Mouse (Mus musculus): ENCODE data around the gene Eif2s2. TPM values are rescaled to one million over a fixed set of nuclear protein-coding genes. Genes with fewer than 3 reads are reported as not detected.
A peak's percentile ranks its signal among the peaks of the same experiment; 100 is the strongest.
"Not testable (repeated sequence)": the region's sequence is repeated elsewhere in the genome, so short reads cannot be mapped to it uniquely, and the experiment has no call there.

Eif2s2 gene
- 107 and 113 TPM in 2 replicates for polyA plus RNA-seq (2016; fragmentation: Nextera tagmentation; extraction: Ambion mirVana)

DNA sequence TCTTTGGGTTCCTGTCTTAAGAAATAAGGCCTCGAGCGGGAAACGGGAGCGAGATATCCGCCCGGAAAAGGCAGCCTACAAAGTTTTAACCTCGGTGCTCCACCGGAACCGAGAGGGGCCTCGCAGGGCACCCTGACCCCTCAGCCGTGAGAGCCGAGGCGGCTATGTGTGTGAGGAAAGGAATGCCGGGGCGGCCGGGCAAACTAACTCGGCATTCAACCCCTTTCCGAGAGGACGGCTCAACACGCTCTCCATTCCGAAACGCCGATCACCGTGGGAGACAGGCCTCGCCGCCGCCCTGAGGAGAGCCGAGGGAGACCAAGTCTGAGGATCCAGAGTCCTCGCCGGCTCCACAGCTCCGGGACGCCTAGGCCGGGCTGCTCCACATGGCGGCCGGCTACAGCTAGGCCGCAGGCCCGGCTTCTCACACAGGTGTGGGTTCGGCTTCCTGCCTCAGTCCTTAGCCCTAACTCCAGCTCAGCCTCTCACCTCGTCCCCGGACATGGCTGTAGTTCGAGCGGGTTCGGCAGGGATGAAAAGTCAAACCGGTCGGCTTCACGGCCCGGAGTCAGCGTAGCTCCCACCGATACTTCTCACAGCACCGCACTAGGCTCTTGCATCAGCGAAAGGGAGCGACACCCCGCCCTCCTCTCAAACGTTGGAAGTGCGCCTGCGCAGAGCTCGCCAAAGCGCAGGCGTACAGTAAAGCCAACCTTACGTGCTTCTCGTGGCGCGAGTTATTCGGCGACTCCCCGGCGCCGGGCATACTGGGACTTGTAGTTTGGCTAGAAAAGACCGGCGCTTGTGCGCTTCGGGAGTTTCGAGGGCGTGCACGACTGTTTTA is at the start of gene Eif2s2:
Eif2s2 (minus strand) TSS at position 735 of the 844 bp plus-strand sequence.
- under 1% methylated on average over 75 of the region's 75 CpGs for WGBS
- Histone ChIP-seq H3K9me3 (no peaks in the 10 kb centered on the region), H3K4me3 (replicated peaks) (peak within 1 kb of the TSS; percentile 95), H3K4me2 (peak within 1 kb of the TSS; percentile 82), H3K27ac (peak within 1 kb of the TSS; percentile 86), H3K36me3 (peaks cover 10% of the 10 kb centered on the region), H3K9ac (replicated peaks) (peak within 1 kb of the TSS; percentile 93), H3K4me1 (replicated peaks) (peaks cover 15% of the 10 kb centered on the region), H3K27me3 (no peaks in the 10 kb centered on the region)
- peak; percentile 97 for ATAC-seq (ENCODE audit: insufficient number of reproducible peaks, insufficient read depth, low FRiP score, low TSS enrichment, low read depth)

DNA sequence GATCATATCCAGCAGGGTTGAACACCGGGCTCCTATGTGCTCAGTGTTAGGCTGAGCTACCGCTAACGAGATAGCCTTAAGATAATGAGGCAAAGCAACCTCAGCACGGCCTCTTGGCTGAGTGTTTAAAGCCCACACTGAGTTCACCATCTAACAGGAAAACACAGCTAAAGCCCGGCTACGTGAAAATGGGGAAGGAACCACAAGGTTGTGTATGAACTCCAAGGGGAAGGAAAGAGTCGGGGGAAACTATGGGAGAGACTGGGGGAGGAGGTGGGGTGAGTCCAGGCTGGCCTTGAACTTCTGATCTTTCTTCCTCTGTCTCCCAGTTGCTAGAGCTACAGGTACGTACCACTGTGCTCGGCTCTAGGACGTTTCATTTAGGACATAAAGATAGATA is 49.2 kb upstream of the Eif2s2 start:
- Histone ChIP-seq H3K27ac (no peak overlapping the region), H3K9ac (replicated peaks) (no peak overlapping the region), H3K4me3 (replicated peaks) (no peak overlapping the region), H3K36me3 (no peaks in the 10 kb centered on the region), H3K9me3 (no peaks in the 10 kb centered on the region), H3K4me2 (no peak overlapping the region), H3K27me3 (peaks cover 2% of the 10 kb centered on the region), H3K4me1 (replicated peaks) (peaks cover 21% of the 10 kb centered on the region)
- ATAC-seq (ENCODE audit: insufficient number of reproducible peaks, insufficient read depth, low FRiP score, low TSS enrichment, low read depth), result no peak
- 29% methylated on average over 10 of the region's 10 CpGs for WGBS

GRCm38 (mm10) chr2:154937547-154938390 is 45.0 kb upstream of the Eif2s2 start:
- Histone ChIP-seq H3K9ac (replicated peaks) (no peak overlapping the region), H3K27me3 (peaks cover 3% of the 10 kb centered on the region), H3K9me3 (no peaks in the 10 kb centered on the region), H3K4me2 (no peak overlapping the region), H3K4me1 (replicated peaks) (peaks cover 30% of the 10 kb centered on the region), H3K27ac (no peak overlapping the region), H3K36me3 (no peaks in the 10 kb centered on the region), H3K4me3 (replicated peaks) (no peak overlapping the region)
- no peak for ATAC-seq (ENCODE audit: insufficient number of reproducible peaks, insufficient read depth, low FRiP score, low TSS enrichment, low read depth)
- 82% methylated on average over 8 of the region's 8 CpGs for WGBS

DNA sequence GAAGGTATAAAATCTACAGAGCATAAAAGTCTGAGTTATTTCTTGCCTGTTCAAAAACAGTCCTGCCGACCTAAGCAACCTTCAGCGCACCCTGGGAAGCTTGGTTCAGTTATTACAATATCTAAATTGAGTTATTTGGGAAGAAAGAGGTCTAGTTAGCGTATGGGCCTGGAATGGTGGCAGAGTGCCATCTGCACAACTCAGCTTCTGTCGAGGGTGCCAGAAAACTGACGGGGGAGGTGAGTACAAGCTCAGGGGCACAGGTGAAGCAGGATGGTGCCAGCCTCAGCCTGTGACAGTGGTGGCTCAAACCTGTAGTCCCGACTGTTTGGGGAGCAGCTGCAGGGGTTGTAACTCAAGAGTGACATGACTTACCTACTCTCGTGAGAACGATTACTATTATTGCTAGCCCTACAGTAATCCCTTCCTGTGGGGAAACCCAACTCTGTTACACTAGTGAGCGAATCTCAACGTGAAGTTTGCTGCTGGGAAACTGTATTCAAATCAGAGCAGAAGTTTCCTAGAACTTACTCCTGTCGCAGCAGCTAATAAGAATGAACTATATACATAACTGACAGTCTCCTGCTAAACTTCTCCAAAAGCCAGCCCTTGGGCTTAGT is 43.9 kb upstream of the Eif2s2 start:
- Histone ChIP-seq H3K4me3 (replicated peaks) (no peak overlapping the region), H3K36me3 (no peaks in the 10 kb centered on the region), H3K27me3 (peaks cover 8% of the 10 kb centered on the region), H3K9me3 (no peaks in the 10 kb centered on the region), H3K4me2 (no peak overlapping the region), H3K27ac (no peak overlapping the region), H3K4me1 (replicated peaks) (peaks cover 25% of the 10 kb centered on the region), H3K9ac (replicated peaks) (no peak overlapping the region)
- ATAC-seq (ENCODE audit: insufficient number of reproducible peaks, insufficient read depth, low FRiP score, low TSS enrichment, low read depth), result no peak
- WGBS, result 72% methylated on average over 11 of the region's 11 CpGs

DNA sequence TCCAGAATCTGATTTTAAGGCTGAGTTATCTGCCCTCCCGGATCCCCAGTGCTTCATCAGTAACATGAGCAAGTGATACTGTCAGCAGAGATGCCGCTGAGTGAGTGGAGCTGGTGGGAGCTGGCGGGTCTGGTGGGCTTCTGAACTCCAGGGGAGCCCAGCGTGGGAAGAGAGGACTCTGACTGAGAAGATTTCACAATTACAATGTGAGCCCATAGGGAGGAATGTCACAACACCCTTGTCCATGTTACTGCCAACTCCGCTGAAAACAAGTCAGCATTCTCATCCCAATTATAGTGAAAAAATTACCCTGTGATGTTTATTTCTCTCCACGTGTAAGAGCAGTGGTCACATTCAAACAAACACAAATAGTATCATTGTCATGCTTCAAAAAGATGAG is 43.4 kb upstream of the Eif2s2 start:
- H3K9me3 ChIP-seq, result no peaks in the 10 kb centered on the region
- 72% methylated on average over 6 of the region's 6 CpGs for WGBS
- no peak overlapping the region for H3K27ac ChIP-seq
- peaks cover 12% of the 10 kb centered on the region for H3K27me3 ChIP-seq
- H3K36me3 ChIP-seq, result no peaks in the 10 kb centered on the region
- no peak overlapping the region for H3K9ac ChIP-seq (replicated peaks)
- H3K4me1 ChIP-seq (replicated peaks), result peaks cover 24% of the 10 kb centered on the region
- ATAC-seq (ENCODE audit: insufficient number of reproducible peaks, insufficient read depth, low FRiP score, low TSS enrichment, low read depth), result no peak
- no peak overlapping the region for H3K4me2 ChIP-seq
- no peak overlapping the region for H3K4me3 ChIP-seq (replicated peaks)

DNA sequence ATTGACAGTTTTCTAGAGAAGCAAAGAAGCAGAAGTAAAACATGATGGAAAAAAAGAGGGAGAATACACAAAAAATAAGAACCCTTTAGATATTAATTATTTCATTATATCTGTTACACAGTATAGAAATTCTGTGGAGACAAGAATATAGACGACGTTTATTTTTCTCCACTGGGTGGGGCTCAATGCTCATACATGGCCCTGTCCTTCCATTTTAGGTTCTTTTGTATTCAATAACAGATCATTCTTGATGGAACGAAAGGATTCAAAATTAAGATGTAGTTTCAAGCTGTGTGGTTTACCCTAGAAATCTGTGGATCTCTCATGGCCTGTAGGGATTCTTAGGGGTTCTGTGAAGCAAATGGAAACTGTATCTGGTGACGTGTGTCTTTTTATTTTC is 41.1 kb upstream of the Eif2s2 start:
- Histone ChIP-seq H3K27me3 (peaks cover 12% of the 10 kb centered on the region), H3K27ac (no peak overlapping the region)
- WGBS, result 60% methylated on average over 4 of the region's 4 CpGs

GRCm38 (mm10) chr2:154928298-154928697 is 35.6 kb upstream of the Eif2s2 start:
- H3K36me3 ChIP-seq, result no peaks in the 10 kb centered on the region
- peaks cover 37% of the 10 kb centered on the region for H3K4me1 ChIP-seq (replicated peaks)
- ATAC-seq (ENCODE audit: insufficient number of reproducible peaks, insufficient read depth, low FRiP score, low TSS enrichment, low read depth), result peak; percentile 53; the same call in 1 of the 2 replicates
- H3K27me3 ChIP-seq, result peaks cover 13% of the 10 kb centered on the region
- H3K4me3 ChIP-seq (replicated peaks), result no peak overlapping the region
- H3K27ac ChIP-seq, result peak overlapping the region; percentile 71; the same call in 1 of the 2 replicates
- no peaks in the 10 kb centered on the region for H3K9me3 ChIP-seq
- 19% methylated on average over 2 of the region's 2 CpGs for WGBS
- no peak overlapping the region for H3K4me2 ChIP-seq
- no peak overlapping the region; the same call in 1 of the 2 replicates for H3K9ac ChIP-seq (replicated peaks)

More for the DNA sequence above, 41.1 kb upstream of the Eif2s2 start:
- no peak for ATAC-seq (ENCODE audit: insufficient number of reproducible peaks, insufficient read depth, low FRiP score, low TSS enrichment, low read depth)
- Histone ChIP-seq H3K9me3 (no peaks in the 10 kb centered on the region), H3K4me2 (no peak overlapping the region), H3K4me3 (replicated peaks) (no peak overlapping the region), H3K4me1 (replicated peaks) (peaks cover 23% of the 10 kb centered on the region), H3K36me3 (no peaks in the 10 kb centered on the region), H3K9ac (replicated peaks) (no peak overlapping the region)

- H3K27me3 ChIP-seq, result peaks cover 11% of the 10 kb centered on the region
- H3K4me3 ChIP-seq (replicated peaks), result no peak overlapping the region
- no peaks in the 10 kb centered on the region for H3K9me3 ChIP-seq
- ATAC-seq (ENCODE audit: insufficient number of reproducible peaks, insufficient read depth, low FRiP score, low TSS enrichment, low read depth), result peak; percentile 80
- H3K4me2 ChIP-seq, result no peak overlapping the region
- no peaks in the 10 kb centered on the region for H3K36me3 ChIP-seq
- peaks cover 34% of the 10 kb centered on the region for H3K4me1 ChIP-seq (replicated peaks)
- no peak overlapping the region for H3K27ac ChIP-seq
- WGBS, result 17% methylated on average over 6 of the region's 6 CpGs
- H3K9ac ChIP-seq (replicated peaks), result no peak overlapping the region
These were observed 34.1 kb upstream of the Eif2s2 start for GRCm38 (mm10) chr2:154926843-154927242.

DNA sequence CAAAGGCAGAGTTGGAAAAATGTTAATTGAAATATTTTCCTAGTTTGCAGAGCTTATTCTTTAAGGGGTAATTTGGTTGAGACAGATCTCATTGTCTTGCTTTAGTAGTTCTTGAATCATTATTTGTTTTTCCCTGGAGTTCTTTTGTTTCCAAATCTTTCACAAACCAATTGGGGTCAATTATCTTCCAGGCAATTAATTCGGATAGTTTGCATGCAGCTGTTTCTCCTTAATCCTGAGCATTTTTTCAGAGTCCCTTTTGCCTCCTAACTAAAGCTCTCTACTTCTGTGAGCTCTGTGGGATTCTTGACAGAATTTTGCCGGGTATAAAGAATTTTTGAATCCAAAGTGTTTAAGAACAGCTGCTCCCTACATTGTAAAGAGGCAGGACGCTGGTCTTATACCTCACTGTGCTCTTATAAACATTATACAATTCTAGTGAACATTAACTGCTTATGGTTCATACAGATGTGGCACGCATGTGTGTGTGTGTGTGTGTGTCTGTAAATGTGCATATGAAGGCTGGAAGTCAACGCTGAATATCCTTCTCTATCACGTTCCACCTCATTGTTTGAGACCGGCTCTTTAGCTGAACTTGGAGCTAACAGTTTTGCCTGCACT is 32.8 kb upstream of the Eif2s2 start:
- H3K4me1 ChIP-seq (replicated peaks), result peaks cover 25% of the 10 kb centered on the region
- no peak overlapping the region for H3K9ac ChIP-seq (replicated peaks)
- H3K4me2 ChIP-seq, result peak overlapping the region; percentile 5; the same call in 1 of the 2 replicates
- WGBS, result 24% methylated on average over 7 of the region's 7 CpGs
- H3K9me3 ChIP-seq, result no peaks in the 10 kb centered on the region
- no peak overlapping the region for H3K4me3 ChIP-seq (replicated peaks)
- H3K36me3 ChIP-seq, result no peaks in the 10 kb centered on the region
- H3K27ac ChIP-seq, result peak overlapping the region; percentile 68
- no peak for ATAC-seq (ENCODE audit: insufficient number of reproducible peaks, insufficient read depth, low FRiP score, low TSS enrichment, low read depth)
- peaks cover 10% of the 10 kb centered on the region for H3K27me3 ChIP-seq

GRCm38 (mm10) chr2:154922134-154922533 is 29.4 kb upstream of the Eif2s2 start:
- H3K27ac ChIP-seq; H3K4me3 ChIP-seq (replicated peaks); ATAC-seq (ENCODE audit: insufficient number of reproducible peaks, insufficient read depth, low FRiP score, low TSS enrichment, low read depth); H3K4me2 ChIP-seq; H3K9me3 ChIP-seq; H3K9ac ChIP-seq (replicated peaks); H3K36me3 ChIP-seq: not testable (repeated sequence)
- no CpG with 5 or more reads among the region's 4 CpGs for WGBS
- Histone ChIP-seq H3K27me3 (peaks cover 12% of the 10 kb centered on the region), H3K4me1 (replicated peaks) (peaks cover 26% of the 10 kb centered on the region)

All from limb, embryonic 12.5 days (tissue).